Mouse (Mus musculus) cerebral cortex, adult 2 months (tissue): Measurements from ENCODE around the gene Itpr2.

Source experiments
- WGBS: fragments of 180-500 bp; shearing (Covaris S2); methylation state at CpG from one replicate; pipeline ENCODE4 v1.1.7; 2018; 5-methylcytosine and 5-hydroxymethylcytosine counted together

Itpr2 gene

DNA sequence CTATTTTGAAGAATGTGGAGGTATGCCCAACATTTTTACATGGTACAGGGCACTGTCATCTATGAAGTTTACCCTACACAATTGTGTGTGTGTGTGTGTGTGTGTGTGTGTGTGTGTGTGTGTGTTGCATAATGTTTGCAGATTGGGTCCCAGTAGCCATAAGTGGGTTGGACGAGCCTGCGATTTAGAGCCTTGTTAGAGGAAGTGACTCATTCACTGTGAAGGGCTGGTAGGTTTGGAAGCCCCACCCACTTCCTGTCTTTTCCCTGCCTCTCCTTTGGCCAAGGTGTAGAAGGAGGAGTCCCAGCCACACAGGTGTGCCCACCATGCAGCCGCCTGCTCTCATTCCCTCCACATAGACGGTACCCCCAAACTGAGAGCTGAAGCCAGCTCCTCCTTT is 188.6 kb downstream of the Itpr2 start:
- WGBS, result 76% methylated on average over 4 of the region's 4 CpGs

GRCm38 (mm10) chr6:146310210-146310609 is 191.8 kb downstream of the Itpr2 start:
- WGBS, result 90% methylated on average over 2 of the region's 2 CpGs

GRCm38 (mm10) chr6:146309335-146309734 is 192.7 kb downstream of the Itpr2 start:
- 96% methylated on average over 1 of the region's 1 CpGs for WGBS

DNA sequence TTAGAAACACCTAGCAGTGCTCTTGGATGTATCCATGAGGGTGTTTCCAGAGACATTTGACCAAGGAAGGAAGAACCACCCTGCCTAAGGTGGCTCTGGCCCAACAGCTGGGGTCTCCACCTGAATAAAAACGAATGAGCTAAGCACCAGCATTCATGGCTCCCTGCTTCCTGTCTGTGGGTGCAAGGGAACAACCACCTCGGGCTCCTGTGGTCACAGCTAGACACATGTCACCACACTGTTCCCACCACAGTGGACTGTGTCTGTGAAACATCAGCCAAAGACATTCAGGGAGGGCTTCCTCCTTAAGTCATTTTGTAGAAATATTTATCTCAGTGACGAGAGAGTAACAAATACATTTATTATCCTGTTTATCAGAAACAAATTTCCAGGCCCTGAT is 196.0 kb downstream of the Itpr2 start:
- 79% methylated on average over 3 of the region's 3 CpGs for WGBS

DNA sequence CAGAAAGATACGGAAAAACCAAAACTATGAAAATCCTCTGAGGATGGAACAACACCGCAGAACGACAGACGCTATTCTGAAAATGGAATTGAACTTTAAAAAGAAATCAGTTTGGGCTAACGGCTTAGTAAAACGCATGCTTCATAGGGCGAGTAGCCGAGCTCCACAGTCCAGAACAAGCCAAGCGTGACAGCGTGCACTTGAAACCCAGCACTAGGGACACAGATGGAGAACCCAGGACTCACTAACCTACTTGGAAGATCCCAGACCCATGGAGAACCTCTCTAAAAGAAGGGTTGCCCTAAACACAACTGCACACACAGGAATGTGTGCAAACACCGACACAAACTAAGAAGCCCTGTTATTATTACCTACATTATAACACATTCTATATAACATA is 197.9 kb downstream of the Itpr2 start:
- 85% methylated on average over 11 of the region's 11 CpGs for WGBS

GRCm38 (mm10) chr6:146303336-146303735 is 198.7 kb downstream of the Itpr2 start:
- 58% methylated on average over 2 of the region's 2 CpGs for WGBS

- WGBS, result 49% methylated on average over 8 of the region's 8 CpGs
Measured at GRCm38 (mm10) chr6:146302574-146303130, 199.4 kb downstream of the Itpr2 start.

GRCm38 (mm10) chr6:146302101-146302500 is 199.9 kb downstream of the Itpr2 start:
- 62% methylated on average over 3 of the region's 3 CpGs for WGBS

GRCm38 (mm10) chr6:146291036-146291435 is 211.0 kb downstream of the Itpr2 start:
- 95% methylated on average over 10 of the region's 10 CpGs for WGBS

- WGBS, result 76% methylated on average over 10 of the region's 10 CpGs
Measured at GRCm38 (mm10) chr6:146289801-146290200, 212.2 kb downstream of the Itpr2 start.

DNA sequence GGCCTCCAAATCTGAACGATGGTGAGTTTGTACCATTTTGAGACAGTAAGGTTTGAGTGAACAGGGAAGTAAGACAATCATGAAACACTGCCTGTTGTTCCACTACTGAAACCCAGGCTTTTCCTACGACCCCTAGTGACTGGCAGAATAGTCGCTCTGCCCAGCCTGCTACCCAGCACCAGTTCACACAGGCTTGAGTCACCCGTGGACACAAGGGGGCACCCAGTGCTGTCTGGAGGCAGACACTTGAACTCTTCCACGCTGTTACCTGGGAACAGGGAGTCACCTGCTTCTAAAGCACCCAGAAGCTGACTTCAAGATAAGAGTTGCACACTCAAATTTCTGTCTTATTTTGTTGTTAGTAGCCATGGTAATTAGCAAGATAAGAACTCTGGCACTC is 213.8 kb downstream of the Itpr2 start:
- WGBS, result 94% methylated on average over 5 of the region's 5 CpGs

DNA sequence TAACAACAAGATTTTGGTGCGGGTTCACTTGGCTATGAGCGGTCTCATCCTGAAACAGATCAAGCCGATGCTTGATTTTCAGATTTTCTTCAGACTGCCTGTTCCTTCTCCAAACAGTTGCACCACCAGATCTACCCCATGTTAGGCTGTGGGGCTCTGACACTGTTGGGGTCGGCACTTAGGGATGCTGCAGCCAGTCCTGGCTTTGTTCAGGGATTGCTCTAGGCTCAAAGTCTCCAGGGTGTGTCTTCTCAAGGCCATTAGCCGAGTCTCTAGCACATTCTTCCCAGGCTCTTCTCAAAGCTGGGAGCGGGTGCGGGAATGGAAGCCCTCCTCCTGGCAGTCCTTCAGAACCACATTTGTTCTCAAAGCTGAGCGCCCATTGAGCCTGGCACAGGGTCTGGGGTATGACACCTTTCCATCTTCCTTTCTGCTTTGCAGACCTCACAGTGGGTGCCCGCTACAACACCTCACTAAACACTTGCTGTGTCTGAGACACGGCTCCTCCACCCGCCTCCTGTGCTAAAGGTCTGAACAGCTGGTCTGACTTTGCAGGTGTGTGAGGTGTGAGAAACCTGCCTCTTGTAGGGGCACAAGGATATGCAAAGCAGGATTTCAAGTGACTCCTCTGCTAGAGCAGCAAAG is 217.0 kb downstream of the Itpr2 start:
- 88% methylated on average over 11 of the region's 11 CpGs for whole genome bisulfite sequencing

DNA sequence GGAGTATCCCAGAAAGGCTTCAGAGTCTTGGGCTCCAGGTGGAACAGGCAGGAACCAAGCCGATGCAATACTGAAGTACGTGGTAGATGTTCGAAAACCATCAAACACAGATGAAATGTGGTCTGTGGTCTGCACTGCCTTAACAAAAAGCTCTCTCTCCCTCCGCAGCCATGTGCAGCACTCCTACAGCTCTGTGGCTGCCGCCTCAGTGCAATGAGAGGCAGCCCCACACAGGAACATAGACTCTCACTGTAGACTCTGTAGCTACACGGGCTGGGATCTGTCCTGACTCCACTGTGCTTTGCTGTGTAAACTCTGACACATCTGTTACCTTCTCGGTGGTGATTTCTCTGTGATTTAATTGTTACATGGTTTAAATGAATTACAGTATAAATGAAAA is 218.0 kb downstream of the Itpr2 start:
- WGBS, result 63% methylated on average over 7 of the region's 7 CpGs

- 39% methylated on average over 7 of the region's 7 CpGs for WGBS
Measured at GRCm38 (mm10) chr6:146282061-146282659, 219.9 kb downstream of the Itpr2 start.

DNA sequence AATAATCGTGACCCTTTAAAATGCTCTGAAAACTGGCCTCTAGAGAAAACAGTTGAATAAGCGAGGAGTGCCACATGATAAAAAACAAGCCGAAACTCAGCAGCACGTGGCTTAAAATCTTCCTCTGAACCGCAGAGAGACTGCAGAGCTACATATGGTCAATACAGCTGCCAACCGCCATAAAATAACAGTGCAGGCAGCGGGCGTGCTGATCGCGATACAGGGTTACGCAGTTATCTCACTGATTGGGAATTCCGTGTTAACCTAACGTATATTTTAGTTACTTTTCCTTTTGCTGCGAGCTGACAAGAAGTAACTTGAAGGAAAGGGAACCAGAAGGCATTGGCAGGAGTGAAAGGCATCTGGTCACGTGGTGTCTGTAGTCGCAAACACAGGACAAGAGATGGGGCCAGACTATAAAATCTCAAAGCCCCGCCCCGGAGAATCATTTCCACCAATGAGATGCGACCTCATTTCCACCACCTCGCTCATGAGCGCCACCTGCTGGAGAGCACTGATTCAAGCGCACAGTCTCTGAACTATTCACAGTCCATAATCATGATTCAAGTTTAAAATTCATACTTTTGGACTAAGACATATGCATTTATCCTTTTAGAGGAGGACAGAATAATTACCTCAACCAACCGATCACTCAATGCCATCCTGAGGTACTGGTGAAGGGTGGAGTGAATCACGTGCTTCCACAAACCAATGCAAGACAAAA is 220.7 kb downstream of the Itpr2 start:
- WGBS, result 65% methylated on average over 24 of the region's 24 CpGs

- 94% methylated on average over 5 of the region's 5 CpGs for WGBS
Measured at GRCm38 (mm10) chr6:146273256-146273655, 228.8 kb downstream of the Itpr2 start.

GRCm38 (mm10) chr6:146272253-146273036 is 229.6 kb downstream of the Itpr2 start:
- WGBS, result 78% methylated on average over 5 of the region's 5 CpGs

GRCm38 (mm10) chr6:146270776-146271533 is 231.1 kb downstream of the Itpr2 start:
- 34% methylated on average over 12 of the region's 12 CpGs for WGBS

GRCm38 (mm10) chr6:146270162-146270561 is 231.9 kb downstream of the Itpr2 start:
- 77% methylated on average over 5 of the region's 5 CpGs for WGBS

- WGBS, result 96% methylated on average over 5 of the region's 5 CpGs
Measured at GRCm38 (mm10) chr6:146269291-146269690, 232.7 kb downstream of the Itpr2 start.
